Mouse (Mus musculus): ENCODE data around the gene Nipbl. TPM values are rescaled to one million over a fixed set of nuclear protein-coding genes. Genes with fewer than 3 reads are reported as not detected.
"Not testable (repeated sequence)": the region's sequence is repeated elsewhere in the genome, so short reads cannot be mapped to it uniquely, and the experiment has no call there.

Gene Nipbl
- total RNA-seq, 2 experiments from 2014 or later: 35.8 to 40.2 TPM

DNA sequence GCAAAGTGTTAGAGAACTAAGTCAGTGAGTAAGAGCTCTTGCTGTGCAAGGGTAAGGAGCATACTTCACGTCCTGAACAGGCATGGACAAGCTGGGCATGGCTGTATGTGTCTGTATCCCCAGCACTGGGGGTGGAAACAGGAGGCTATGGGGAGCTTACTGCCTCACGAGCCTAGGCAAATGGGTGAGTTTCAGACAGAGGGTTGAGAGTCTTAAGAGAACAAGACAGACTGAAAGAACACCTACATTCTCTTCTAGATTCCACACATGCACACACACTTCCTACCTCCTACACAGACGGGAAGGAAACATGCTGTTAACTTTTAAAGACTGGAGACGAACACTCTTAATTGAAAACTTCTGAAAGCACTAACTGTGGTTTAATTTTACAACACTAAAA is 126.9 kb downstream of the Nipbl start:
- DNase-seq (ENCODE audit: low spot score in 2 of 2): no peak

DNA sequence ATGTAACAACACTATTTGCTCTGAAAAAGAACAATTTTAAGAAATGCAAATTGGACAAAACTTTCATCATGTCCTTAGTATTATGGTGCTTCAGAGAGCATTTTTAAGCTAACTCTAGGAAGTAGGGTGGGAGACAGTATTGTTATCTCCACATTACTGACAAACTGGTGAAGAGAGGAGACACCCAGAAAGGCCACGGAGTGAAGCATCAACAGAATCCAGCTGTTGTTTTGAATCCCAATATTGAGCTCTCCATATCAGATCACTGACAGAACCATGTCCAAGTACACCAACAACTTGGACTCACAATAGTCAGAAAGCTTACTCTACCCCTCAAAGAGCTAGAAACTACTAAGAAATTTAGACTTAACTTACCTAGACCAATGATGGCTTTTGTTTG is 138.8 kb downstream of the Nipbl start:
- DNase-seq (ENCODE audit: low spot score in 2 of 2): no peak

DNA sequence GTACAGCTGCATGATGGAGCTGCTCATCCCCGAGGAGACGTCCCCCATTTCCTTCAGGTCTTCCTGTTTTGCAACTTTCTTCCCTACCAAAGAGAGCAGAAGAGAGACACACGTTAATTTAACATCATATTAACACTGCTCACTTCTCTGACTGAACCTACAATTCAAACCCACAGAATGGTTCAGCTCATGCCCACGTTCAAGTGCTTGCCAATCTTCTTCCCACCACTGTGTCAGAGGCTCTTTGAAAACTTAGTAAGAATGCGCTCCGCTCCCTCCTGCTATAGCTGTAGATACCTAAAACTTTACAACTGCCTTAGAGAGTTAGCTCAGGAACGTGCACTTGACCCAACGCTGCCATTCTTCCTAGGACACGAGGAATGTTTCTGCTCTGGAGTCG is 141.3 kb downstream of the Nipbl start:
- DNase-seq (ENCODE audit: low spot score in 2 of 2): no peak

GRCm38 (mm10) chr15:8294150-8294549 is 150.1 kb downstream of the Nipbl start:
- no peak for DNase-seq (ENCODE audit: low spot score in 2 of 2)

DNA sequence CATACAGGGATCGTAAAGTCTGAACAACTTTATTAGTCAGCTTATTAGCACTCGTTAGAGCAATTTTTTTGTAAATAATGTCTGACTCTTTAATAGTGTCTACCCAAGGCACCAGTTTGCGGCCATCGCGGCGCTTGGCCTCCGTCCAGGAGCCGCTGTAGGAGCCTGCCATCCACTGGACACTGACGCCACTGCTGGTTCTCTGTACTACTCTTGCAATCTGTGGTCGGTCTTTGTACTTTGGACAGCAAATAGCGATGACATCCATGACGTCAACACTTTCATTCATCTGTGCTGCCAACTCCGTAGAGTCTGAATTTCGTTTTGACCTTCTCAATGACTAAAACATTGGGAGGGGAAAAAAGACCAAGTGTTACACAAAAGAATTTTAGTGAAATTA is 153.0 kb downstream of the Nipbl start:
- no peak for DNase-seq (ENCODE audit: low spot score in 2 of 2)

- DNase-seq (ENCODE audit: low spot score in 2 of 2): no peak
Measured at GRCm38 (mm10) chr15:8282155-8282554, 162.1 kb downstream of the Nipbl start.

DNA sequence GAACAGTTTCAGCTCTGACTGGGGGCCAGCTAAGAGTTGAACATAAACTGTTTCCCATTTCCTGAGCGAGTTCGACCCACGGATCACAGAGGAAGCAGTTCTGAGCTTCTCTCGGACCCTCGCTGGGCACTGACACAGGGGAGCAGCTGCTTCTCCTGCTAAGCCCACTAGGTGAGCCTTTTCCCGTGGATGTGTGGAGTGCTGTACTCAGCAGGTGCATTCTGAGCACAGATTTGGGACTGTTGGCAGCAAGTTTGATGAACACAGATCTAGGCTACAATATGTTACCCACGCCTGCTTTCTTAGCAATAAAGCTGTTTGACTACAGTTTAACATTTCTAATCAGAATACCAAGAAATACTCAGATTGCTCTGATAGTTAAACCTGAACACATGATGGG is 162.6 kb downstream of the Nipbl start:
- no peak for DNase-seq (ENCODE audit: low spot score in 2 of 2)

GRCm38 (mm10) chr15:8279929-8280610 is 164.2 kb downstream of the Nipbl start:
- DNase-seq (ENCODE audit: low spot score in 2 of 2): peak; percentile 45 to 56

- DNase-seq (ENCODE audit: low spot score in 2 of 2): peak in 1 of 2 experiments; percentile 22
Measured at GRCm38 (mm10) chr15:8279320-8279779, 164.9 kb downstream of the Nipbl start.

- DNase-seq (ENCODE audit: low spot score in 2 of 2): not testable (repeated sequence)
Measured at GRCm38 (mm10) chr15:8277916-8278315, 166.3 kb downstream of the Nipbl start.

DNA sequence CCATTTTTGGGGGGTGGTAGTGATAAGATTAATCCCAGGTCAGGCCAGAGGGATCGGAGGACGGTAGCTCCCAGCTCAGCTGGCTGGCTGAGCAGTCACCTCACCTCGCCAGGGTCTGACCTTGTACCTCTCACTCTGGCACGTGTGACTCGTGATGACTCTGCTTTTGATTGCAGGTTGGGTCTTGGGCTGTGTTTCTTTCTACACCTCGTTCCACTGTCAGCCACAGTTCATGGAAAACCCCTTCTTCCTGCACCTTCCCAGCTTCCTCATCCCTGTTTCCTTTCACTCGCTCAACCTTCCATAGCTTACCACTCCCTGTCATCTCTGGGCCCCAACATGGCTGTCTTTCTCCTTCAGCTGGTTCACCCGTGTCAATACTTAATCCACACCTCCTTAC is 172.3 kb downstream of the Nipbl start:
- DNase-seq (ENCODE audit: low spot score in 2 of 2): no peak

DNA sequence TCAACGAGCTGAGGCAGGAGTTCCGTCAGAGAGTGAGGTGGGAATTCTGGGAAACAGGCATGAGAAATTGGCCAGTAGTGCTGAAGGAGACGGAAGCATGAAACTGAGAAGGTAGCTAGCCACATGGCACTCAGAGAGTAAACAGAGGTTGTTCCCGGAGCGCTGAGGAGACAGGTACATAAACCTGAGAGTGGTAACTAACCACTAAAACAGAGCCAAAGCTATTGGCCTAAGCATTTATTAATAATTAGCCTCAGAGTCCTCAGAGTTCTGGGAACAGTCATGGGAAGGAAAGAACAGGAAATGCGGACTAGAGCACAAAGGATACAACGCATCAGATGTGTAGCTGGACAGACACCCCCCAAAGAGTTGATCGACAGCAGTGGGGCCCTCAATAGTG is 176.0 kb downstream of the Nipbl start:
- DNase-seq (ENCODE audit: low spot score in 2 of 2): no peak

DNA sequence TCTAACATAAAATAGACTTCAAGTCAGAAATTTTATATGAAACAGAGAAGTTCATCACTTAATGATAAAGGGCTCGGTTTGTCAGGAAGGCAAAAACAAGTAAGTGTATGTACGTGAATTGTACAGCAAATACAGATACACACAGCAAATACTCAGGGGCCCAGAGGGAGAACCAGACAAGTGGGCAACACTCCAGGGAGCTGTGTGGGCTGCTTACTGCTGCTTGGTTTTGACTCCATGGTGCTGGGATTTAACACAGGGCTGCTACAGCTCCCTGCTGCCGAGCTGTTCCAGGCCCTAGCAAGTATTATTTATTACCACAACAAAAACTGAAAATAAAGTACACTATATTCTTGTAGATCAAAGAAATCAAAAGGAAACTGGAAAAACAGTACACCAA is 177.1 kb downstream of the Nipbl start:
- DNase-seq (ENCODE audit: low spot score in 2 of 2): no peak

- no peak for DNase-seq (ENCODE audit: low spot score in 2 of 2)
Measured at GRCm38 (mm10) chr15:8265946-8266345, 178.3 kb downstream of the Nipbl start.

Other genes starting within 250 kb of the Nipbl start
- not detected for gene Gm2310, start 75.5 kb upstream of the Nipbl start, total RNA-seq (2021)

Measured in gastrocnemius, postnatal 4 days (tissue).